Mouse (Mus musculus): ENCODE results near the gene Lama5. TPM values are rescaled to one million over a fixed set of nuclear protein-coding genes. Genes with fewer than 3 reads are reported as not detected.

The Lama5 gene
- polyA plus RNA-seq, 2 experiments, result 31.2 to 47.3 TPM

DNA sequence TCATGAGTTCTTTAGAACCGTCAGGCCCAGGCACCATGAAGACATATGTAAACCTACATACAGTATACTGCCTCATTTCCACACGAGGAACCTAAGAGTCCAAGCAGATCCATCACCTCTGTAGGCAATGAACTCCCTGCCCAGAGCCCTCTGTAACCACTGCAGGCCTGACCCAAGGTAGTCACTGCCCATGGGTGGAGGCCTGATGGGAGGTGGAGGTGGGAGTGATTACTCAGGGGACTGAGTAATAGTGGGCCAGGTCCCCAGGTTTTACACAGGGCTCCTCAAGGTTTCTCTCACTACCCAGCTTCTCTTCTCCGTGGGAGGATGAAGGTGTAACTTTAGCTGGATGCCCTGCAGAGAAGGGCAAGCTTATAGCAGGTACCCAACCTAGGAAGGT lies 3.5 kb upstream of the Lama5 start:
- DNase-seq (ENCODE audit: low spot score) (no peak), ATAC-seq (ENCODE audit: low FRiP score, low read depth) (no peak)
- 73% methylated on average over 3 of the region's 3 CpGs for WGBS

DNA sequence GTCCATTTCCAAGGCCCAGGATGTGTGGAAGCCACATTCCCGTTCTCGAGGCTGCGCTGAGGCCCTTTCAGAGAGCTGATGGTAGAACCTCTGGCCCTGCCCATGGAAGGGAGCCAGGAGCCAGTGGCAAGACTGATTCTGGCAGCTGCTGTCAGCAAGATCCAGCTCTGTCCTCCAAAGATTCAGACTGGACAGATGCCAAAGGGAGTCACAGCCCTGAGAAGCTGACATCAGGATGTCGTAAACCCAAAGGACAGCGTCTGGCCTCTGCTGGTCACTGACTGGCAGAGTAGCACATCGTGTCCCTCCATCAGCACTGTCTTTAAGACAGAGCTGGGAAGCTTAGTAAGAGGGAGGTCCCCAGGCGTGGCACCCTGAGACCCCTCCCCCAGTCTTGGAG lies 2.9 kb upstream of the Lama5 start:
- peaks cover 22% of the 10 kb centered on the region for H3K27me3 ChIP-seq (ENCODE audit: control insufficient read depth, insufficient read depth, low read length)
- 0 out of 2 replicates have a peak overlapping the region, but pooled peaks have one; percentile 53 for H3K27ac ChIP-seq (replicated peaks; ENCODE audit: low read depth, low read length)
- no peaks in the 10 kb centered on the region for H3K36me3 ChIP-seq (ENCODE audit: control insufficient read depth, insufficient read depth, low read length)
- no peak overlapping the region for H3K4me2 ChIP-seq (replicated peaks; ENCODE audit: low read depth, low read length, severe bottlenecking)
- ATAC-seq (ENCODE audit: low FRiP score, low read depth), result 0 out of 2 replicates have a peak, but pooled peaks have one; percentile 14
- H3K9me3 ChIP-seq (ENCODE audit: control insufficient read depth, low read length), result no peaks in the 10 kb centered on the region
- peak; percentile 64 for DNase-seq (ENCODE audit: low spot score)
- peaks cover 27% of the 10 kb centered on the region for H3K4me1 ChIP-seq (ENCODE audit: control insufficient read depth, insufficient read depth, low read length)
- no peak overlapping the region for H3K9ac ChIP-seq (ENCODE audit: low read depth, low read length, severe bottlenecking)
- no peak overlapping the region for H3K4me3 ChIP-seq (replicated peaks; ENCODE audit: low read length)
- TF ChIP-seq POLR2A (IDR thresholded peaks at IDR 0.05; ENCODE audit: borderline replicate concordance, extremely low read depth, insufficient read depth, insufficient read length), result no peak
- WGBS, result 50% methylated on average over 7 of the region's 7 CpGs

More for the DNA sequence above, 3.5 kb upstream of the Lama5 start:
- no peak overlapping the region for H3K9ac ChIP-seq (ENCODE audit: low read depth, low read length, severe bottlenecking)
- H3K4me3 ChIP-seq (replicated peaks; ENCODE audit: low read length), result no peak overlapping the region
- H3K27me3 ChIP-seq (ENCODE audit: control insufficient read depth, insufficient read depth, low read length), result peaks cover 22% of the 10 kb centered on the region
- peaks cover 27% of the 10 kb centered on the region for H3K4me1 ChIP-seq (ENCODE audit: control insufficient read depth, insufficient read depth, low read length)
- TF ChIP-seq POLR2A (IDR thresholded peaks at IDR 0.05; ENCODE audit: borderline replicate concordance, extremely low read depth, insufficient read depth, insufficient read length), result no peak
- H3K36me3 ChIP-seq (ENCODE audit: control insufficient read depth, insufficient read depth, low read length), result no peaks in the 10 kb centered on the region
- no peak overlapping the region for H3K4me2 ChIP-seq (replicated peaks; ENCODE audit: low read depth, low read length, severe bottlenecking)
- no peak overlapping the region for H3K27ac ChIP-seq (replicated peaks; ENCODE audit: low read depth, low read length)
- H3K9me3 ChIP-seq (ENCODE audit: control insufficient read depth, low read length), result no peaks in the 10 kb centered on the region

DNA sequence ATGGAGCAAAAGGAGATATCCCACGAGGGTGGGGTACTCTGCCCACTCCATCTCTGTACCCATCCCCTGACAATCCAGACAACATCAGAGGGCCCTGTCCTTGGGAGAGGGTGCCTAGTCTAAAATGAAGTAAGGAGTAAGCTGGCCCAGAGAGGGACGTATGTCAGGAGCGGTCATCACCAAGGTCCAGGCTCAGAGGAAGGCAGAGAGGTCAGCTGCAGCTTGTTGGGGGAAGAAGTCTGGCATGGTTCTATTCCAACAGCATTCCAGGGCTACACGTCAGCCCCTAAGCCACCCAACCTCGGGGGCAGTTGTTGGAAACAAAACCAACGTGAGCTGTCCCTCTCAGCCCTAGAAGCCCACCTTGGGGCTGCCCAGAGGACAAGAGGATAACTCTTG lies 2.4 kb upstream of the Lama5 start:
- 40% methylated on average over 6 of the region's 6 CpGs for WGBS
- Histone ChIP-seq H3K4me1 (ENCODE audit: control insufficient read depth, insufficient read depth, low read length) (peaks cover 27% of the 10 kb centered on the region), H3K4me3 (replicated peaks; ENCODE audit: low read length) (no peak overlapping the region), H3K36me3 (ENCODE audit: control insufficient read depth, insufficient read depth, low read length) (no peaks in the 10 kb centered on the region), H3K9me3 (ENCODE audit: control insufficient read depth, low read length) (no peaks in the 10 kb centered on the region), H3K4me2 (replicated peaks; ENCODE audit: low read depth, low read length, severe bottlenecking) (peak overlapping the region; percentile 40), H3K9ac (ENCODE audit: low read depth, low read length, severe bottlenecking) (no peak overlapping the region), H3K27ac (replicated peaks; ENCODE audit: low read depth, low read length) (0 out of 2 replicates have a peak overlapping the region, but pooled peaks have one; percentile 53), H3K27me3 (ENCODE audit: control insufficient read depth, insufficient read depth, low read length) (peaks cover 22% of the 10 kb centered on the region)
- no peak for TF ChIP-seq POLR2A (IDR thresholded peaks at IDR 0.05; ENCODE audit: borderline replicate concordance, extremely low read depth, insufficient read depth, insufficient read length)
- ATAC-seq (ENCODE audit: low FRiP score, low read depth), result no peak
- no peak for DNase-seq (ENCODE audit: low spot score)

DNA sequence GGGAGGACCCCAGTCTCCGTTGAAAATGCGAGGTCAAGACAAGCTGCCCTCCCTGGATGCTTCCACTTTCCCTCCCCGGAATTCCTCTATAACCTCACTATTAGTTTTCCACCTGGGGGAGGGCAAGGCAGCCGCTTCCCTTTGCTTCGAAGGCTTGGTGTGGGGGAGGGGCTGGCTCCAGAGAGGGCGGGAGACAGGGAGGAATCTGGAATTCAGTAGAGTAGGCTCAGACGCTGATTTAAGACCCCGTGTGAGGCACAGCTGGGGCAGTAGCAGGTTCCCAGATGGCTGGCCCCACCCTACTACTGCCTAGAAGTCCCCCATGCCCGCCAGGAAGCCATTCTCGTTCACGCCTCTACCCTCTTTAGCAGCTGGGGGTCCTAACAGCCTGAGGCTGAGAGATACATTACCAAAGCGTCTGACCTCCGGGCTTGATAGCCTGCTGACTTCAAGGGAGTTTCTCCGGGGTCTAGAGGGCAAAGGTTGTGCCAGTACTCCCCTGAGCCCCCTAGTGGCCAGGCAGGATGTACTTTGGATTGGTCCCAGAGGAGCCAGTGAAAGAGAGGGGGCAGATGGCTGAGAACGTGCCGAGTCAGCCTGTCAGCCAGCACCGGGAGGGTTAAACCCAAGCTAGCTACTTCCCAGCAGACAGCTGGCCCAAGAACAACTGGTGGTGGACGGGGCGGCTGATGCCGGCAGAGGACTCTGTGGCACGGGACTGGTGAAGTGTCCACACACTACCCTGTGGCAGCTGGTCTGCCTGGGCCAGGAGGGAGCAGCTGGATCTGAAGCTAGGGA lies 1.8 kb upstream of the Lama5 start:
- Histone ChIP-seq H3K9ac (ENCODE audit: low read depth, low read length, severe bottlenecking) (no peak overlapping the region; the same call in 1 of the 2 replicates), H3K27ac (replicated peaks; ENCODE audit: low read depth, low read length) (0 out of 2 replicates have a peak overlapping the region, but pooled peaks have one; percentile 53), H3K4me3 (replicated peaks; ENCODE audit: low read length) (peak overlapping the region; percentile 13), H3K4me1 (ENCODE audit: control insufficient read depth, insufficient read depth, low read length) (peaks cover 27% of the 10 kb centered on the region), H3K27me3 (ENCODE audit: control insufficient read depth, insufficient read depth, low read length) (peaks cover 22% of the 10 kb centered on the region), H3K9me3 (ENCODE audit: control insufficient read depth, low read length) (no peaks in the 10 kb centered on the region), H3K4me2 (replicated peaks; ENCODE audit: low read depth, low read length, severe bottlenecking) (peak overlapping the region; percentile 40), H3K36me3 (ENCODE audit: control insufficient read depth, insufficient read depth, low read length) (no peaks in the 10 kb centered on the region)
- ATAC-seq (ENCODE audit: low FRiP score, low read depth), result peak; percentile 81
- WGBS, result 2% methylated on average over 20 of the region's 21 CpGs
- DNase-seq (ENCODE audit: low spot score), result peak; percentile 65
- TF ChIP-seq POLR2A (IDR thresholded peaks at IDR 0.05; ENCODE audit: borderline replicate concordance, extremely low read depth, insufficient read depth, insufficient read length), result no peak

DNA sequence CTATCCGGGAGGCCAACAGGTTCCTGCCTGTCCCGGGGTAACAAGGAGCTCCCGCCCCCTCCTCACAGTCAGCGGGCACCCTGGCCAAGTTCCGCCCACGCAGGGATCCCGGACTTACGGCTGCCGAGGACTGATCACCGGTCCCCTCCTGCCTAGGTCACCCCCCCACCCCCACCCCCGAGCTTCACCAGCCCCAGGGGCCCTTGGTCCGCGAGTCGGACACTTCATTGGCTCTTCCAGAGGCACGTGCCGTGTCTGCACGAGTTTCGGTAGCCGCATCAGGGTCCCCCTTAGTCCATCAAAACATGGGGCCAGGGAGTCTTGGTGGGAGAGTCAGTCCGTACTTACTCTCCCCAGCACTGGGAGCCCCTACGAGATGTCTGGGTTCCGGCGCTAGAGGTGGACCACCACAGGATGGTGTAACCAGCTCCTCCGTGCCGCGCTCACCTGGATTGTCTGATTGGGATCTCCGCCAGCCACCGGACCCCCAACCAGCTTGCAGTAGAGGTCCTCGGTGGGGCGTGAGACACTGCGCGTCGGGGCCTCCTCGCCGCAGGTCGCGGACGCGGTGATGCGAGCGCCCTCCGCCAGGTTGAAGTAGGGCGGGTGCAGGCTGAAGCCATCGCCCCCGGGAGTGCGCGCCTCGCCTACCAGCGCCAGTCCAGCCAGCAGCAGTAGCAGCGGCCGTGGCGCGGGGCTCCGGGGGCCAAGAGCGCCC lies 456 bp downstream of the Lama5 start:
- peak; percentile 6 for DNase-seq (ENCODE audit: low spot score)
- Histone ChIP-seq H3K4me1 (ENCODE audit: control insufficient read depth, insufficient read depth, low read length) (peaks cover 27% of the 10 kb centered on the region), H3K9me3 (ENCODE audit: control insufficient read depth, low read length) (no peaks in the 10 kb centered on the region), H3K27me3 (ENCODE audit: control insufficient read depth, insufficient read depth, low read length) (peaks cover 22% of the 10 kb centered on the region), H3K4me2 (replicated peaks; ENCODE audit: low read depth, low read length, severe bottlenecking) (peak overlapping the region; percentile 99), H3K27ac (replicated peaks; ENCODE audit: low read depth, low read length) (no peak overlapping the region), H3K36me3 (ENCODE audit: control insufficient read depth, insufficient read depth, low read length) (no peaks in the 10 kb centered on the region), H3K9ac (ENCODE audit: low read depth, low read length, severe bottlenecking) (peak overlapping the region; percentile 52), H3K4me3 (replicated peaks; ENCODE audit: low read length) (peak overlapping the region; percentile 65)
- WGBS, result 1% methylated on average over 47 of the region's 55 CpGs
- TF ChIP-seq POLR2A (IDR thresholded peaks at IDR 0.05; ENCODE audit: borderline replicate concordance, extremely low read depth, insufficient read depth, insufficient read length), result no peak
- ATAC-seq (ENCODE audit: low FRiP score, low read depth), result no peak
